Mouse (Mus musculus) lung, postnatal 10 days (tissue): Measurements from ENCODE around the gene Rspo1.

Experiments
- DNase-seq: peaks from one replicate; pipeline ENCODE4 v3.0.0; 2021

Rspo1 gene

DNA sequence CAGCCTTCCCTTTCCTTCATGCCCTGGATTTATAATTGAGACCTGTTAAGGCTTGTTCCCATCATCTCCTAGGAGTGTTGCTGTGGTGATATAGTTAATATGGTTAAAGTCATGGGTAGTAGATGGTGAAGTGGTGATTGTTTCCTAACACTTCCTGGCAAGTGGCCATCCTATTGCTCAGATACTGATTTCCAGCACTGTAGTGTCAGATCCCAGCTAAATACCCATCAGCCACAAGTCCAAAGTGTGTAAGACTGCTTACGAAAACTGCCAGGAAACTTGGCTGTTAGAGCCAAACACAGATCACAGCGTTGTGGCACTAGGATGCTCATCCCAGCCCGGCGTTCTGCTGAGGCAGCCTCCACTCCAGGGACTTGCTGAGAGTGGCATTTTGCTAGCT, 48.1 kb downstream of the Rspo1 start:
- DNase-seq: peak; percentile 35

DNA sequence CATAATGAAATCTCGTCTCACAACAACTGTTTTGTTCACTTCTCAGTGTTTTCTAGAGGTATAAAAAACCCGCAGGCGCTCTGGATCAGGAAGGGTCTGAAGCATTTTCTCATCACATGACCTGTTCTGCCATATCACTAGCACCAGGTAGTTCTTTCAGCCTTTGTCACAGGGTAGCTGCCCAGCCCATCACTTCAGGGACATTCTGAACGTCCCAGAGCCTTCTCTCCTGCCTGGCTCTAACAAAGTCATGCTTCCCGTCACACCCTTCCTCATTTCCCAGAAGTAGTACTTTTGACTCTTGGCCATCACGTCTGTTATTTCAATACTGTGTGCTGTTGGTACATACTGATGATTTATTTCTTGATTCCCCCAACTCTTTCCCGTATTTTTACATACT, 58.2 kb downstream of the Rspo1 start:
- DNase-seq: no peak

DNA sequence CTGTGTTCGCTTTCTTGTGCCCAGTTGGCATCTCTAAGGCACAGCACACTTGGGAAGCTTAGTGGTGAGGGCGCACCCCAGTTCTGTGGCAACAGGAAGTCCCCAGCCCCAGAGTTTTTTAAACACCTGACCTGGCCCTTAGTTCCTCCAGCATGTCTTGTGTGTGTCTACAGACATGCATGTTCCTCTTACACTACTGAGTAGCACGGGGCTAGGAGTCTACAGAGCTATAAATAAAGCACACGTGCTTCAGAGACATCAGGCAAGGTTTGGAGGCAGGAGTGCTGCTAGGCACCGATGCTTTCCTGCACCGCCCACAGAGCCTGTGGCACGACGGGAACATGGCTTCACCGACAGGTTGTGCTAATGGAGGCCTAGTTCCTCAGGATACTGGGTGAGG, 69.2 kb downstream of the Rspo1 start:
- DNase-seq: no peak

DNA sequence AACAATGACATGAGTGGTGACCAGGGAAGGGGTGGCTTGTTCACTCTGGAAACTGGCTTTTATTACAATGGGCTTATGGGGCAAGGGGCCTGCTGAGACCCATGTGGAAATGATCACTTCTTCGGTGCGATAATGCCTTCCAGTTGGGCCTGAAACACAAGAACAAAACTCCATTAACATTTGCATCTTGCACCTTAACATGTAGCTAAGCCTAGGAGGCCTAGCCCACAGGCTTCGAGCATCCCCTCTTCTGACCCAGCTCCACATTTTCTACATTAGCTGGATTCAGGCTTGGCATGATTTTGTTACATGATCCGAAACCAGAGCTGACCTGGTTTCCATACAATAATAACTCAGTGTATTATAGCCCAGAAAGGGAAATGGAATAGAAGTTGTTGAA, 70.2 kb downstream of the Rspo1 start:
- no peak for DNase-seq

DNA sequence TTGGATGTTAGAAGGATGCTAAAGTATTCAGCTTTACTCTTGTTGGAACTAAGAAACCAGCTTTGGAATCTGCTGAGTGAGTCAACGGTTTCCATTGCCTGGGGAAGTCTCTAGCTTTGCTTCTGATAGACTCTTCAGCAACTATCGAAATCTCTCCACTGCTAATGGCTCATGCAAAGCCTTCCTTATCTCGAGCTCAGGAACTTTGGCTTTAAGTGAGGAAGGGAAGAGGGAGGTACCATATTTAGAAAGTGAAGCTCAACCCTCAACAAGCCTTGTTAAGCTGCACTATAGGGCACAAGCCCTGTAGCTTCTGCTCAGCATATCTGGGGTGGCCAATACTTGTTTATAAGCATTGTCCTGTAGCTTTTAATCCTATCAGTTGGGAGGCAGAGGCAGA, 71.0 kb downstream of the Rspo1 start:
- no peak for DNase-seq

DNA sequence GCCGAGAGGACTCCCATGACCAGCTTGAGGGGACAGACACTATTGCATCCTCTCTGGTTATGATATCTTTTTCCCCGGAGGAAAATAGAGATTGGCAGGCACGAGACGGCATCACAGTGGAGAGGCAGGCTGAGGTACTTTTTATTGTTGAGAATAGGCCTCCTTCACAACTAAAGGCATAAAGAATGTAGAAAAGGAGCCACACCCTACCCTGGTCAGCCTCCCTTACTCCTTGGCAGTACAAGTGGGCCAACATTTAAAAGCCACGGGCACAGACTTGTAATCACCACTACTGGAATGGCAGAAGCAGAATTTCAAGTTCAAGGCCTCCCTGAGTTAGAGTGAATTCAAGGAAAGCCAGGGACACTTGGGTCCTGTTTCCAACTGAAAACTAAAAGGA, 71.8 kb downstream of the Rspo1 start:
- no peak for DNase-seq
